Mouse (Mus musculus) lung, postnatal 10 days (tissue): Measurements from ENCODE around the gene Qsox1.

Experiments
- DNase-seq: peaks from one replicate; pipeline ENCODE4 v3.0.0; 2021

Gene Qsox1

DNA sequence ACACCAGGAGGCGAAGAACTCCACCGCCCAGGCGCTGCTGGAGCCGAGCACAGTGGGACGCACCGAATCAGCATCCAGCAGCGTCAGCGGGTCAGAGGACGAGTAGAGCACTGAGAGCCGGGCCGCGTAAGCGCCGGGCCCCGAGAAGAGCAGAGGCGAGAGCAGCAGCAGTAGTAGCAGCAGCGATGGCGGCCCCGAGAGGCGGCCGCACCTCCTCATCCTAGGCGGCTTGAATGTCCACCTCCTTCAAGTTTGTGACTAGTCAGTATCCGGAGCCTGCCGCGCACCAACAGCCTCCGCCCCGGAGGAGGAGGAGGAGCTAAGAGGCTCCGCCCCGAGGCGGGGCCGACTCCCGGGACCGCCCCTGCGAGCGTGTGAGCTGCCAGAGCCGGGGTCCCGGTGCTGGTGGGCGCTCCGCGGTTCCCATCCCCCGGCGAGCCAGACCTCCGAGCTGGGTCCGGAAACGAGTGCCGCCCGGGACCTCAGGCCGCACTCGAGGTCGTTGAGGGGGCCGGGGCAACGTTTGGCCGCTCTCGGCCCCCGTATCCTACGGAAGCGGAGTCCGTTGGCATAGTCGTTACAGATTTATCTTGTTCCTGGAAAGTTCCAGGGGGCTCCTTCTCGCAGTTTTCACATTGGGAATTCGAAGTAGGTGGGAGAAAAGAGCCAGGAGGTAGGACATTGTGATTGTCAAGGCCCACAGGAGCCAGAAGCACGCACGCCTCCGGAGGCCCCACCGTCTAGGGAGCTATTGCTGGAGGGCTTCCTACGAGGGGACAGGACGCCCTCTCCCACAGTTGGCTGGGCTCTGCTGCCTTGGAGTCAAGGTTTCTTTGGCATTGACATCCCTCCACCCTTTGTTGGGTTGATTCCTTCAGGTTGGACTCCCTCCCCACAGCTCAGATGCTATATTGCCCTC is at the start of gene Qsox1:
TSS of gene Qsox1 (minus strand) at position 309 of the 919 bp plus-strand sequence.
- peak; percentile 91 for DNase-seq

DNA sequence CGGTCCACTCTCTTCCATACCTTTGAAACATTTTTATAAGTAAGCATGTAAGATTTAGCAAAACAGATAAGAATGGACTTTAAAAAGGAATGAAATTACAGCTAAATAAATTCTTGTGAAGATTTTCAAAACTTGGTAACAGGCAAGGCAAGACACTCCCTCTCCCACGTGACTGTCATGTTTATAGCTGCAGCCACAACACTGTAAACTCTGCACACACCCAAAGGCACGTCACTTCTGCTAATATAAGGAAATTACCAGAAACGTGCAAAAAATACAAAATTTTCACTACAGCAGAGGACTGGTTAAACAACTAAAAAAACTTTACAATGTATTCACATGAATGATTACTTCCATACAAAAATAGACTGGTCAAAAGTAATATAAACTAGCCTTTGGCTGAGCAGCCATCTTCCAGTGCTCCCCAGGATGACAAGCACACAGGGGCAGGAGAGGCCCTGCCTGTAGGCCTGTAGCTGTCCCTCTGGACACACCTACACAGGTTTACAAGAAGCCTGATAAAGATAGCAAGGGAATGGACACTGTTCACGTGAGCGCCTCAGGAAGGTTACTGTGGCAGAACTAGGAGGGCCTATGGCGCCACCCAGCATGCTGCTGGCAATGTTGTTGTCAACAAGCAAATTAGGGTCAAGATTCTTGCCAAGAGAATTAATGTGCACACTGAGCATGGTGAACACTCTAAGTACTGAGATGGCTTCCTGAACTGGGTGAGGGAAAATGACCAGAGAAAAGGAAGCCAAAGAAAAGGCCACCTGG is 42.4 kb upstream of the Qsox1 start:
- DNase-seq = peak; percentile 5

DNA sequence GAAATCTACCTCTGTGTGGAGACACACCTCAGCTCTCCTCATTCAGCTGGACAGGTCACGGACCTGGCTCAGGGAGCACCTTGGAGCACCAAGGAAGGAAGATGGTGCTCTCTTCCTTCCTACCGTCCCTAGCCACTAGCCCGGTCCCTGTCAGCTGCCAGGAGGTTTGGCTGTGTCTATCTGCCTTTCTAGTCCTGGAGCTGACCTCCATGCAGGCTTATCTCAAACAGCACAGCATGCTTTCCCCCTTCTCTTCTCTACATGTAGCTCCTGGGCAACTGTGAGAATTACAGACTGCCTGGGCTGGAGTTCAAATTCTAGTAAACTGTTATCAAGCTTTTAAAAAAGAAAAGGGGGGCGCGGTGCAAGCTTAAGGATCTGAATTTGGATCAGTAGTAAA is 40.3 kb upstream of the Qsox1 start:
- DNase-seq = no peak

DNA sequence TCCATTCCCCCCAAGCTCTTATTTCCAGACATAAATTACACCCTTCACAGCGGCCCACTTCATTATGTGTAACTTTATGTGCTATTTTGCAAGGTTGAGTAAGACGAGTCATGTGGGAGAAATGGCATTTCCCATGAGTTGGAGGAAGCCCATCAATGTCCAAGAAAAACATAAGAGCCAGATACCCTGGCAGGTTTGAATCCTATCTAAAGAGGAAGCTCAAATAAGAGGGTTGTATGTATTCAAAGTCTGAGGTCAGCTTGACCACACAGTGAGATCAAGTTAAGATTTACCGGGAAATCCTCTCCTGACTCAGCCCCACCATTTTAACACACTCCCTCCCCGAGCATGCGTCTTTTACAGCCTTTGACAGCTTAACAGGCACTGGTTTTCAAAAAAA is 31.5 kb upstream of the Qsox1 start:
- no peak for DNase-seq

DNA sequence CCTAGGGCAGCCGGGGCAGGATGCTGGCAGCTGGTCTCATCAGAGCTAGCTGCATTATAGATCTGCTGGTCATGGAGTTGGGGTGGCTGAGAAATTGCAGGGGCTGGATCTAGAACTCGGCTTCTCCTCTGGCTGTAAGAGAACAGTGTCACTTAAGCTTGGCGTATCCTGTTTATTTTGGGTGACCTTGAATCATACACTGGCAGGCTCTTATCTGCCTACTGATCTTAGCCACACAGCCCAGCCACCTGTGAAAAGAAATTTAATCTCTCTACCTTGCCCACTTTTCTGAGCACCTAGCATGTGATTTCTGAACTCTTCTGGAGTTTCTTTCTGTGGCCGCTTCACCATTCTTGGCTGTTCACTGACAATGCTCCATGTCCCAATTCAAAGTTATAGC is 30.8 kb upstream of the Qsox1 start:
- no peak for DNase-seq

DNA sequence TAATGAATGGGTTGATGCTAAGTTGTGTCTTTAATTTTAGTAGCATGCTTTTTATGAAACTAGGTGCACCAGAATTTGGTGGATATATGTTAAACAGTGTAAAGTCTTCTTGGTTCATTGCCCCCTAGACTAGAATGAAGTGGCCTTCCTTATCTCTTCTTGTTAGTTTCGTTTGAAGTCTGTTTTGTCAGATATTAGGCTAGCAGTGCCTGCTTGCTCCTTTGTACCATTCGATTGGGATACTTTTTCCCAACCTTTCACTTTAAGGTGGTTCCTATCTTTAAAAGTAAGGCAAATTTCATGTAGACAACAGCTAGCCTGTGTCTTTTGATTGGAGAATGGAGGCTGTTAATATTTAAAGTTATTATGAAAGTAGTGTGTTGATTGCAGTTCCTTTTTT is 23.0 kb upstream of the Qsox1 start:
- DNase-seq = no peak

DNA sequence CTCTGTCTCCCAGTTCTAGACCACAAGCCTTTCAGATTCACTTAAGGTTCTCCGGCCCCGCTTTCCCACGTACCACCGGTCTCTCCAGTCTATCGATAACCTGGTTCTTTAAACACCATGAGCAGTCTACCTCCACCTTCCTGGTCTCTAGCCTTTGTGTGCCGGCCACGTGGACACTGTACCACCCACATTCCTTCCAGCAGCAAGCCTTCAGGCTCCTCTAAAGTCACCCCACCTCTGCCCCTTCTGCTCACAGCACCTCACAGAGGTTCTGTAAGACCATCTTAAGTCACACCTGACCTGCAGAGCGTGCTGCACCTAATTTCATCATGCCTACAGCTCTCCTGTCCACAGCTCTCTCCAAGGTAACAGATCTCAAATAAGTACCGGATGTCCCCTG is 20.9 kb upstream of the Qsox1 start:
- no peak for DNase-seq

DNA sequence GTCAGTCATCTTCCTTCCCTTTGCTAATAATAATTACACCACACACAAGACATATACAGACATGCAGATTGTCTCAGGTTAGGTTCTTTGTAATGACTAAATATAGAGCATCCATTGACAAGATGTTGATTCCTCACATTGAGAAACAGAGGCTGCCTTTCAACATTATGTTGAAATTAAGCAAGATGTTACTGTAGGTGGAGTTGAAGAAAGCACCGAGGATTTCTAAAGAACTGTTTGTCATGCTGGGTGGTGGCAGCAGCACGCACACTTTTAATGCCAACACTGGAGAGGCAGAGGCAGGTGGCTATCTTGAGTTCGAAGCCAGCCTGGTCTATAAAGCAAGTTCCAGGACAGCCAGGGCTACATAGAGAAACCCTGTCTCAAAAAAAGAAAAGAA is 19.3 kb upstream of the Qsox1 start:
- no peak for DNase-seq

DNA sequence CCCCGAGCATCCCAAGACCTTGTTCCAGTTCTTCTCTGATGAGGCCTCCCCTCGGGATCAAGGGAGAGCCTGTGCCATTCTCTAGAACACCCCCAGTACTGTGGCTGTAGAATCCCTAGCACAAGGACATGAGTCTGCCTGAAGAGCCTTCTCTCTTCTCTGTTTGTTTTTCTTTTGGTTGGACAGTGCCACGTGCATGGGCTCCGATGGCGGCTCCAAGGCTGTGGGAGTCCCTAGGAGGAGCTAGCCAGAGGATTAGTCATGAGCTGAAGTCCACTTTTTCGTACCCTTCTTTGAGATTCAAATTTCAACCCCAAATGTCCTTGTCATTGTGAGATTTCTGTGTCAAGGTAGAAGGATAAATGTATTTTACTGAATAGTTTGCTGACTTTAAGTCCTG is 18.2 kb upstream of the Qsox1 start:
- no peak for DNase-seq

DNA sequence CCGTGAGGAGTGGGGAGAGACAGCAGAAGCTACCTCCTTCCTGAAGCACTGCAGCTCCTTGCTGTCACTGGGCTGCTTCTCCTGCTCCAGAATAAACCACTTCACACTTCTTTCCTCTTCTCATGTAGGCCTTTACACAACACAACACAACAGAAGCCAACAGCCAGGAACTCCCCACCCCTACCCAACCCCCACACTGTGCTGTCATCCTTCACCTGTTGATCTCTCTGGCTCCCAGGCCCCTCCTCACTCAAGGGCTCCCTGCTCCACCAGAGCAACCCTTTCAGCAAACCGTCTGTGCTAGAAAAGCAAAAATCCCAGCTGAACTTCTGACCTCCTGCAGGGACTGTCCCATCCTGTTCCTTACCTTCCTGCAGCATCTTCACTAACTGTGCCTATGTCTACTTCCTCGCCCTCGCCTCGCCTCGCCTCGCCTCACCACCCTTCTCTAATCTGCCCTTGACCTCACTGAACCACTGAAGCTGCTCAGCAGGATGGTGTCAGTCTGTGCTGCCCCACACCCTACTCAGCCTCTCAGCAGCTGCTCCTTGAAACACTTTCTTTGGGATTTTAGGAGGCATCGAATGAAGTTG is 15.1 kb upstream of the Qsox1 start:
- DNase-seq = no peak

DNA sequence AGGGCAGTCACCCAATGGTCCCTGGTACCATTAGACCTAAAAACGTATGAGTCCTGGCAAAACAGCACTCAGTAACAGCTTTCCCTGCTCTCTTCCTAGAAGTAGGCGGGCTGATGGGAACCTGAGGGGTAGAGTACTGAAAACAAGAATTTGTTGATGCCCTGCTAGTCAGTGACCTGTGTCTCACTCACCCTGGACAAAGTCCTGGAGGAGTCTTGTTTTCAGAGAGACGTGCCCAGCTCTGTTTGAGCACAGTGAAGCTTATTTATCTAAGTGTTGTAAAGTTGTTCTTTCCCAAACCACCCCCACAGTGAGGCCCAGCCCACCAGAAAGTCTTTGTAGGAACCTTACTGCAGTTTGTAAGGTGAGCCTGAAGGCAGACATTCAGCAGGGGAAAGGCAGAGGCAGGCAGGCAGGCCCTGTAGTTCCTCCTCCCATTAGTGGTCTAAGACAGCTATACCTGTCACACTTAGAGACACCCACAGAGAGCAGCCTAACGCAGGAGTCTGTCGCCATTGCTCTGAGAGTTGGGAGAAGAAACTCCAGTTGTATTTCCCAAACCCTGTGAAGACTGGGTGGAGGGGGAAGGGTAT is 14.2 kb upstream of the Qsox1 start:
- no peak for DNase-seq

DNA sequence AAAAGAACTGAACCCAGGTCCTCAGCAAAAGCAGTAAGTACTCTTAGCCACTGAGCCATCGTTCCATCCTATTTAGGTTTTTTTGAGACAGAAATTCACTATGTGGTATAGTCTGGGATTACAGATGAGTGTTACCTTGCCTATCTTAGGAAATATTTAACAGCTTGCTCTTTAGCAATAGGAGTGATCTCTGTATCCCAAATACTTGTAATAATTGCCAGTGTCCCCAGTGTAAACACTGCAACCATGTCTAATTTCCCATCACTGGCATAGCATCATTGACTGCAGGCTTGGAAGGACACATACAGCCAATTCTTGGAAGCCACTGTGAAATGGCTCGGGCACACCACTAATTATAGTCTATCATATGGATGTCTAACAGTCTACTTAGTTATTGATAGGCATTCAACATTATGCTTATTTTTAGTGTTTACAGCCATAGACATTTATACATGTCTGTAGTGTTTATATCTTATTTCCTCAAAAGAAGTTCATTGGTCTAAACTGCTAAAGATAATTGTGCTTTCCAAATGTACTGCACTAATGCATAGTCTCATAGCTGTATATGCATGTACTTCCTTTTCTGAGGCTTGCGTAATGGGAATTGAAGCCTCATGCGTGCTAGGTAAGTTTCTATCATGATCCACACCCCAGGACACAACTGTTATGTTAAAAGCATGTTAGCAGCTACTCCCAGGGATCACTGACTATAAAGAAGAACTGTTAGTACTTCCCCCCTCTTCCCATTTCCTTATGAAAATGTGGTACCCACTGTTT is 13.4 kb upstream of the Qsox1 start:
- DNase-seq = no peak

DNA sequence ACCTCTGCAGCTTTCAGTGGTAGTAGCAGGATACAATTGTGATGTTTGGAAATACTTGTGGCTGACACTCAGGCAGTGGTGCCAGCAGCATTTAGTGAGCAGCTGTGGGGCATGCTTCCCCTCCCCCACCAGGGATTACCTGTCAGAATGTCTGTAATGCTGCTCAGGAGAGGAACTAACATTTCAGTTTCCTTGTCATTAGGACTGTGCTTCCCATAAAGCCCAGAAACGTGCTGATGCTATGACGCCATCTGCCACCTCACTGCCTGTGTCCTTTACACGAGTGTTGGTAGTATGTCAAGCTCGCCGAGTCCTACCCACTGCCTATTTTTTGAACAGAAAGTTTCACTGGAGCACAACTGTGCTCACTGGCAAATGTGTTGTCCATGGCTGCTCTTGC is 8.0 kb upstream of the Qsox1 start:
- no peak for DNase-seq

DNA sequence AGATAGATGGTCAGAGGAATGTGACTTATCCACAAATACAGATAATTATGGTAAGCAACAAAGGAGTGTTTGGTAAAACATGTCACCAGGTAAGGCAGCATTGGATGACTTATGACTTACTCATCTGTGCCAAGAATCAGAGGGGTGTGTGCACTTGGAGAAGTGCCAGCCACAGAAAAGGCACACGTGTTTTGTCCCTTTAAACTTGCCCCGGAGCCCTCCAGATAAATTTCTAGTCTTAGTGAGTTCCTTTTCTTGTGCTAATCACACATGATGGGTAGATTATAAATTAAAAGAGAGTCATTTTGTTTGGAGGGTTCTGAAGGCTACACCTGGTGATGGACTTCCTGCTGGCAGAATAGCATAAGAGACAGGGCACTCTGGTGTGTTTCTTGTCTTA is 3.5 kb upstream of the Qsox1 start:
- DNase-seq = no peak

DNA sequence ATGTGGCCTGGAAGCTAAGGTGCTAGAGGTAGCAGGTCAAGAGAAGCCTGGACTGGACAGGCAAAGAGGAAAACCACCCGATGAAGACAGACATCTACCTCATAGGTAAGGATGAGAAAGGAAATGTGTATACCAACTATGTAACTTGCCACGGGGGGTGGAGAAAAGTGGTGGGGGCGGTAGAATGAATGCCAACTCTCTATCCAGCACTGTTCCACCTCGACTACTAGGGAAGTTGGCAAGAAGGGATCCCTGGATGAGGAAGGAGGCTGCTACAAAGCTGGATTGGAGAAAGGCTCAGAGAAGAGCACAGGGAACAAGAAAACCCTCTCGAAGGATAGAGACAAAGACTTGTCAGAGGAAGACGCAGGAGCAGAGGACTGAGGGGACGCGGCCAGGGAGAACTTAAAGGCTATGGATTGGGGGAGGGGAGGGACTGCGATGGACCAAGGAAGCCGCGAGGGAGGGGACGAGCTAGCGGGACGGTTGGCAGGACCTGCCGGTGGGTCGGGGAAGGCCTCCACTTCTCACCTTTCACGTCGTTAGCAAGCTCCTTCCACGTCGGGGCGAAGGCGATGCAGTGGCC is 601 bp downstream of the Qsox1 start:
- no peak for DNase-seq

DNA sequence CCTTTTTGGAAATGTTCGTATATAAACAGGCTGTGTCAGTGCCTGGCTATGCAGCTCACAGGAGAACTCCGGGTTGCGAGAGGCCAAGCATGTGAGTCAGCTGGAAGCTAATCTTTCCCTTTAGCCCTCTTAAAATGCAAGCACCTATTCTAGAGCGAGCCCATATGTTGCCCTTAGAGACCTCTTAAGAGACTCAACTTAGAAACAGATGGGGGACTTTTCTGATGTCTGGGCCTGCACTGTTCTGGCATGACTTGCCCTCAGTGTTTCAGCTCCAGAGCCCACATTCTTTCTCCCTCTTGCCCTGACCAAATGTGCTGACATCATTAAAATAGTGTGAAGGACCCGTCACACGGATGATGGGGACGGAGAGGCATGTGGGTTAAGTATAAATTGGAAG is 2.1 kb downstream of the Qsox1 start:
- DNase-seq = peak; percentile 37

DNA sequence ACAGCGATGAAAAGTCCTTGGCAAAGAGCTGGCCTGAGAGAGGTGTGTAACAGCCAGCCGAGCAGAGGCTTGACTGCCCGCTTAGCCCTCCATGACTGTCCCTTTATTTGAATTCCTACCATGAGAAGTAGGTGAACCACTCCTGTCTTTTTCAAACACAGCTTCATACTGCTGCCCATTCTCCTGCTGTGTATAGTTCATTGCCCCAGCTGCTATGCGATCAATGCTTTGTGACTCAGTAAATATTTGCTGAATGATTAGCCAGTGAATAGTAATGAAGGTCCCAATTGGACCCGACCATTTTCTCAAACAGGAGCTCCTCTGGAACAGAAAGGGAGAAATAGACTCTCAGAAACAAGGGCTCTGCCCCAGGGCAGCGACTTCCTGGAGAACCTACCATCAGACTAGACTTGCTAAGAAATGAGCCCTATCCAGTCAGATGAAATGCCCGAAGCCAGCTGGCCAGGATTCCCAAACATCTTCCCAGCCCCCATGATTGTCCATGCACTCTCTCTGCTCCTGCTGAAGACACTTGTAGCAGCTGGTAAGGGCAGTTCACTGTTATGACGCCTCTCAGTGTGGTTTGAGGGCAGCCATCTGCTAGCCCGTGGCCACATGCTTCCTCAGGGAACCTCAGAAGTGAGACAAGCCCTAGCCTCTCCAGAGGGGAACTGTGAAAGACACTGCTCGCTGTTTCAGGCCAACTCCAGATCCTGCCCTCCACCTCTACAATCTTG is 2.8 kb downstream of the Qsox1 start:
- DNase-seq = peak; percentile 89

DNA sequence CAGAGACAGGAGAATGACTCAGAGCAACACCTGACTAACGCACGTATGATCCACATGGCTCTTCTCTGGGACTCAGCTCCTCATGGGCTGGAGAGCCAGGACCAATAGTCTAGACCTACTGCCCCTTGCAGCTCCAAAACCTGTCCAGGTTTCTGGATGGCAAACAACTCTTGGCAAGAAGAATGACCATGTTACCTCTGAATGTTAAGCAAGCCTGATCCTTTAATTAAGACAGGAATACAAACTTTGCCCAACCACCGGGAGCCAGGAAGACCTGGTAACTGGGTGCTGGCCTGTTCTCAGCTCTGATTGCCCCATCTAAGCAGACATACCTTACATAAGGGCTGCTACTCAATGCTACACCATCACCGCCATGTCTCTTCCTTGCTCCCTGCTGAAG is 4.4 kb downstream of the Qsox1 start:
- DNase-seq = no peak

DNA sequence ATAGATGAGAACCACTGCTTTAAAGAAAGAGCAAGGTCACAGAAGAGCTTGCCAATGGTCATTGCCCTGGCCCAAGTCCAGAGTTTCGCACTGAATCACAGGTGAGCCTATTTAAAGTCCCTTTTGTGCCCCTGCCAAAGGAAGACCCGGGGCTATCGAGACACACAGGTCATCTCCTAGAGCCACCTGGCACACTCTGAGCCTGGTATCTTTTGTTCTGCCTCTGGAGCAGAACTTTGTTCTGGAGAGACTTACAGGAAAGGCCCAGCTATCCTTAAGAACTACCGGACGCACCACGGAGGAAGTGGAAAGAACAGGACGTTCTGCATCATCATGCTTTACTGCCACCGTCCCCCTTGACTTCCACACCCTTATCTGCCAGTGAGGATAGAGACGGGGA is 7.1 kb downstream of the Qsox1 start:
- no peak for DNase-seq

DNA sequence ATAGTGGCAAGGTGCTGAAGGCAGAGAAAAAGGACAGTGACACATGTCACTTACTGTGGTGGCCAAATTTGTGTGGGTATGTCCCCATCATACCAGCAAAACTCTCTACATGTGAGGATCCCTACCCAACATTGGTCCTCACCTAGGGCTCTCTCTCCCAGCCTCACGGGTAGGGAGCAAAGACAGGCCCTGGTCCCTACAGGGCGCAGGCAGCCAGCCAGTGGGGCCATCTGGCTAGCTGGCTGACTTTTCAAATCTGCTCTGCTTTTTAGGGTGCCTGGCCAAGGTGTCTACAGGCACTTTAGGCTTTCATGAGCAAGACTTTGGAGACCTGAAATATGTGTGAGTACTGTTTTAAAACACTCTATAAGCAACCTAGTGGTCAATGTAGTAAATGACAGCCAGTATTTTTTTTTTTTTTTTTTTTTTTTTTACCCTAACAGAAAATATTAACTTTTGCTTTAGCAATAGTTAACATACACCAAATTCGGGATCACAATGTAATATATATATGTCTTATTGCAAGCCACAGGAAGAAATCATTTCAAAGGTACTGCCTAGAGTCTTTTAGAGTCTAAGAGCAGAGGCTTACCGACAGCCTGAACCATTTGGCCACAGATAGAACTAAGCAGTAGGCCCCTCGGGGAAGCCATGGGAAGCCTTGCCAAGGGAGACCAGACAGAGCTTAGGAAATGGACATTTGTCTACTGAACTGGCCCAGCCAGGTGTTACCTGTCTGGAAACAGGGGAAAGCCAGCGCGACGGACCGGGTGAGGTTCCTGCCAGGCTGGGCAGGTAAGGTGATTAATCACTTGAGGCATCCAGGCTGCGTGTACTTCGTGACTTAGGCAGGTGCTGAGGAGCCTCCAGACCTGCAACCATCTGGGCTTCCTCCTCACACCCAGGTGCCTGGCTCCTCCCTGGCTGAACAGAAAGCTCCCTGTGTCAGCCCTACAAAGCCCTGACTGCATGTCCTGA is 11.4 kb downstream of the Qsox1 start:
- DNase-seq = no peak
